Mouse (Mus musculus): ENCODE measurements at regions not wholly inside any gene's neighbourhood (a gene's known extent, or its start where the extent isn't known, plus 50 kb on each side); places are given as distances from the start of the nearest gene placed in this dataset.
"Not testable (repeated sequence)": the region's sequence is repeated elsewhere in the genome, so short reads cannot be mapped to it uniquely, and the experiment has no call there.

- in situ Hi-C loops (cut with MboI, MseI): no loop called here
Observed at GRCm38 (mm10) chr16:49409235-49409634, 289.8 kb upstream of the Ift57 start.

- in situ Hi-C loops (cut with MboI, MseI): no loop called here
Observed at GRCm38 (mm10) chr16:49430296-49430695, 268.7 kb upstream of the Ift57 start.

- in situ Hi-C loops (cut with MboI, MseI): no loop called here
Observed at GRCm38 (mm10) chr16:49431902-49432301, 267.1 kb upstream of the Ift57 start.

GRCm38 (mm10) chr16:49441225-49441624 is 257.8 kb upstream of the Ift57 start:
- in situ Hi-C loops (cut with MboI, MseI): no loop called here

DNA sequence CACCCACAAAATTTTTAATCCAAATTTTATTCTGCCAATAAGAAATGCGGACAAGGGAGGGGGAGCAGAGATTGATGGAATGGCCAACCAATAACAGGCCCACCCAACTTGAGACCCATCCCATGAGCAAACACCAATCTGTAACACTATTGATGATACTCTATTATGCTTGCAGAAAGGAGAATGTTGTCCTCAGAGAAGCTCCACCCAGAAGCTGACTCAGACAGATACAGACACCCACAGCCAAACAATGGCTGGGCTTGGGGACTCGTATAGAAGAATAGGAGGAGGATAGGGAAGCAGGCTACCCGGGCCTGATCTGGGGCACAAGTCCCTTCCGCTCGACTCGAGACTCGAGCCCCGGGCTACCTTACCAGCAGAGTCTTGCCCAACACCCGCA is 251.7 kb upstream of the Ift57 start:
- in situ Hi-C loops (cut with MboI, MseI): not testable (repeated sequence)

DNA sequence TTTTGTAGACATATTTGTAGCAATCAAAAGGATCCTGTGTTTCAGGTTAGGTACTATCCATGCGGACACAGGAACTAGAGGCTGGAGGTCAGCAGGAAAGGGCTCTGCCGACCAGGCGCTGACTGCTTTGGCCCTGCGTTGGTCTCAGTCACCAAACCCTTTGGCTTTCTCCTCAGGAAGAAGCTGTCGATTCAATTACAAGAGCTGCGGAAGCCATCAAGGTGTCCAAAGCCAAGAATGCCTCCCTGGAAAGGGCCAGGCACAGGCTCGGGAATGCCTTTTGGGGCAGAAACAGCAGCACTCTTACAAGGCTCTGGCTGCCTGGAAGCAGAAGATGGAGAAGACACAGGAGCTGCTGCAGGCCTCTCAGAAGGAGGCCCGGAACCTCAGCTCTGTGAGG is 205.2 kb upstream of the Ift57 start:
- in situ Hi-C loops (cut with MboI, MseI): no loop called here

DNA sequence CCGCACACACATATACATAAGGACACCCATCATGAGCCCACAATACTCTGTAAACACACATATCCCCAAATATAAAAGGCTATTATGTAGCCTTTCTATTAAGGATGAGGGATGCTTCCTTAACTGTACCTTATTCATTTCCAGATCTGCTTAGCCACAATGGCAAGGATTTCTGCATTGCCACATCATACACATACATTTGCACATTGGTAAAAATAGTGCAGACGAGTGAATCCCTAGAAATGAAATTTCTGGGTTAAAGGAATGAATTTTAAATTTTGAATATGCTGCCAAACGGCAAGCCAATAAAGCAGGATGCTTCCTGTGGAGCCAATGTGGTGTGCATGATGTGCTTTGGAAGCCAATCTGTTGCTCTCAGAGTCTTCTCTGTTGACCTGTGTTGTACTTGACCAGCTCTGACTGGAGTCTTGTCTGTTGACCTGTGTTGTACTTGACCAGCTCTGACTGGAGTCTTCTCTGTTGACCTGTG is 201.5 kb upstream of the Ift57 start:
- in situ Hi-C loops (cut with MboI, MseI): no loop called here

DNA sequence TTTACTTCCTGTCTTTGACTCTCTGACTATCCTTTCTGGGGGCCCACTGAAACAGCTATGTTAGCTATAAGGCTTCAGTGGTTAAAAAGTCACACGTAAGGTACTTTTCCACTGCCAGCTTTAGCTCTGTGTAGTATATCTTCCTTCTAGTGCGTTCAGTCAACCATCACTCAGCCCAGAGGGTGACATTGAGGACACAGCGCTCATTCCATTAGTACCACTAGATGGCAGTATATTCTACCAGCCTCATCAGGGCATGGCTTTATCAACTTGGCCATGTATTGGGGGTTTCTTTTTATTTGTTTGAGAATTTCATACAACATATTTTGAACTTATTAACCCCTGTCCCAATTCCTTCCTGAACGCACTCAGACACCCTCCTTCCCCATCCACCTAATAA is 198.2 kb upstream of the Ift57 start:
- in situ Hi-C loops (cut with MboI, MseI): loop anchor here (10.0 kb wide), 1 partner anchor 354 kb away; no protein-coding TSS in a partner anchor

GRCm38 (mm10) chr16:49503897-49504413 is 195.1 kb upstream of the Ift57 start:
- in situ Hi-C loops (cut with MboI, MseI): loop anchor here (10.0 kb wide), 1 partner anchor 351 kb away; no protein-coding TSS in a partner anchor

DNA sequence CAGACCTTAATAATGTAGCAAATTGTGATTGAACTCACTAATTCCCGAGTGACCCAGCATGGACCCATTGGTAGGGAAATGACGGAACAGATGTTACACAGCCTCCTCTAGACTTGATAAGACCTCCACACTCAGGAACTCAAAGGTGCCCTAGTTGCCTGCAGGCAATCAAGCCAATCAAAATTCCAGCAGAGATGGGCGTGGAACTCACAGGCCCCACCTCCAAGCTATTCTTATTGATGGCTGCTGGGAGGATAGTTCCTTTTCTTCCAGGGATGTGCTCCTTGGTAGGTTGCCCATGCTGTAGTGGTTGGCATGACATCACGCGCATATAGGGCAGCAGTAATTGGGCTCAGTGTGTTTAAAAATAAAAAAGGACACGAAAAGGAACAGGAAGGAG is 194.4 kb upstream of the Ift57 start:
- in situ Hi-C loops (cut with MboI, MseI): loop anchor here (10.0 kb wide), 1 partner anchor 350 kb away; no protein-coding TSS in a partner anchor

GRCm38 (mm10) chr16:49505271-49505670 is 193.8 kb upstream of the Ift57 start:
- in situ Hi-C loops (cut with MboI, MseI): loop anchor here (10.0 kb wide), 1 partner anchor 350 kb away; no protein-coding TSS in a partner anchor

GRCm38 (mm10) chr16:49518844-49519243 is 180.2 kb upstream of the Ift57 start:
- in situ Hi-C loops (cut with MboI, MseI): no loop called here

GRCm38 (mm10) chr16:49520411-49520810 is 178.6 kb upstream of the Ift57 start:
- in situ Hi-C loops (cut with MboI, MseI): no loop called here

DNA sequence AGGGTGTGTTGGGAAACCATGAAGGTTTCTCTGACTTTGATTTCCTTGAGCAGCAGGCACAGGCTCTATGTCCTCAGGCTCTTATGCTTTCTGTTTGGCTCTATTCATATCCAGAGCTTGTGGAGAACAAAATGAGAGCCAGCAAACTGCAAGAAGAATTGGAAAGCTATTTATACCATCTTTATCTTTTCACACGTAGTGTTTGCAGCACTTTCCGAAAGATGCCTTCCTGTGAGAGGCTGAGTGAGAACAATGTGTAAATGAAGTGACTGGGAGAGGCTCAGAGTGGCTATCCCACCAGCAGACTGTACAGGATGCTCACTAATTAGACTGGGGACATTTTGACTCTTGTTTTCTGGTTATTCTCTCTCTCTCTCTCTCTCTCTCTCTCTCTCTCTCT is 177.3 kb upstream of the Ift57 start:
- in situ Hi-C loops (cut with MboI, MseI): no loop called here

GRCm38 (mm10) chr16:49522576-49522975 is 176.5 kb upstream of the Ift57 start:
- in situ Hi-C loops (cut with MboI, MseI): no loop called here

GRCm38 (mm10) chr16:49528618-49529017 is 170.4 kb upstream of the Ift57 start:
- in situ Hi-C loops (cut with MboI, MseI): not testable (repeated sequence)

DNA sequence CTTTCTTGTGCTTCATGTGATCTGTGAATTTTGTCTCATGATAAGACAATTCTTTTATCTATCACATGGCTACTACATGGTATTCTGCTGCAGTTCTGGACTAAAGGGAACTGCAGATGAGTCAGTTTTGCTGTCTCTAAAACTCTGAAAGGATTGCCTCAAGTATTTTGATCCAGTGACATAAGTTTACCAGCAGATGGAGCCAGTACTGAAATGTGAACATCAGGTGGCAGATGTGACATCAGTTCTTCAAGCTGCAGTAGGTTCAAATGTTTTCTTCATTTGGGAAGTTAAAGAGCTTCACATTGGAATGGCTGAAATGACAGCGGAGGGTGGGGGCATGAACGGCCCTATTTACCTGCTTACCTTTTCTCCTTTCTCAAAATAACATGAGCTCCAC is 170.0 kb upstream of the Ift57 start:
- in situ Hi-C loops (cut with MboI, MseI): no loop called here

GRCm38 (mm10) chr16:49530051-49530450 is 169.0 kb upstream of the Ift57 start:
- in situ Hi-C loops (cut with MboI, MseI): no loop called here

- in situ Hi-C loops (cut with MboI, MseI): no loop called here
Observed at GRCm38 (mm10) chr16:49532071-49532686, 166.9 kb upstream of the Ift57 start.

GRCm38 (mm10) chr16:49533498-49533998 is 165.5 kb upstream of the Ift57 start:
- in situ Hi-C loops (cut with MboI, MseI): no loop called here

- in situ Hi-C loops (cut with MboI, MseI): loop anchor here (10.0 kb wide), 1 partner anchor 665 kb away; no protein-coding TSS in a partner anchor
Observed at GRCm38 (mm10) chr16:49550231-49550630, 148.8 kb upstream of the Ift57 start.

DNA sequence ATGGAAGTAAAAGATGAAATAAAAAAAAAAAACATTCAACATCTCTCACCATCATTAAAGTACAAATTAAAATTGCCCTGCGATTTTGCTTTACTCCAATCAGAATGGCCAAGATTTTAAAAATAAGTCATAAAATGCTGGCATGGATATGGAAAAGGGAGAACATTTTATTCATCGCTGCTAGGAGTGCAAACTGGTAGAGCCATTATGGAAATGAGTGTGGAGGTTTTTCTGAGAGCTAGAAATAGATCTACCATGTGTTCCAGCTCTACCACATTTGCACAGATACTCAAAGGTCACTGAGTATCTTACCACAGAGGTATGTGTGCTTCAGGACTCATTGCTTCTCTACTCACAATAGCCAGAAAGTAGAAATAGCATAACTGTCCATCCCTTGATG is 129.0 kb upstream of the Ift57 start:
- in situ Hi-C loops (cut with MboI, MseI): no loop called here

- in situ Hi-C loops (cut with MboI, MseI): no loop called here
Observed at GRCm38 (mm10) chr16:49572485-49573170, 126.4 kb upstream of the Ift57 start.

Data from T-helper 1 cell (primary cell).